ENCODE assay signal across 8 mouse cellular contexts in the genomic region with DNA sequence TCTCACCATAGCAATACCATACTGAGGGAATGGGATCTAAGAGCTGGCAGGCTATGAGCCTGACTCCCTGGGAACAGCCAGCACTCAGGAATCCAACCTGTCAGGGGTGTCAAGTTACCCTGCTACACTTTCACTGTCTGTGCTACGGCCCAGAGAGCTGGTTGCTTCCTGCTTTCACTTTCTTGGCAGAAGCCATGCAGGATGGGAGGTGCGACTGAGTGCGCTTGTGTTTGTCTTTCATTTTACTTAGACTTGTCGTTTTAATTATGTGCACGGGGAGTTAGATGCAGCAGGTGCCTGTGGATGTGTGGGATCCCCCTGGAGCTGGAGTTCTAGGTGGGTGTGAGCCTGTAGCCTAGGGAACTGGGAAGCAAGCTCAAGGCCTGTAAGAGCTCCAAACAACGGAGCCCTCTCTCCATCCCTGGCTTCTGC. TPM values are rescaled to one million over a fixed set of nuclear protein-coding genes. Genes with fewer than 3 reads are reported as not detected.
A peak's percentile ranks its signal among the peaks of the same experiment; 100 is the strongest.
DNase-seq lines count a peak whose midpoint lies in the region; ATAC-seq lines count a peak whose summit lies in the region.

No protein-coding gene starts in this region.

- no peaks in the 10 kb centered on the region for H3K9me3 ChIP-seq in embryonic facial prominence, embryonic 11.5 days (replicated peaks; ENCODE audit: control insufficient read depth, low read length)
- no peaks in the 10 kb centered on the region for H3K9me3 ChIP-seq in intestine, embryonic 16.5 days (ENCODE audit: control insufficient read depth, low read length)
- H3K9me3 ChIP-seq in neural tube, embryonic 15.5 days (replicated peaks) = no peaks in the 10 kb centered on the region

- no peaks in the 10 kb centered on the region for H3K4me1 ChIP-seq in embryonic facial prominence, embryonic 11.5 days (ENCODE audit: control insufficient read depth, insufficient read depth, low read length)
- H3K4me1 ChIP-seq in intestine, embryonic 16.5 days (ENCODE audit: control insufficient read depth, insufficient read depth, low read length) = no peaks in the 10 kb centered on the region
- H3K4me1 ChIP-seq in neural tube, embryonic 15.5 days = peaks cover 23% of the 10 kb centered on the region

- no peak for ATAC-seq in embryonic facial prominence, embryonic 11.5 days (replicated peaks; ENCODE audit: insufficient number of reproducible peaks, low FRiP score, low TSS enrichment, low read depth)
- peak; percentile 73 for ATAC-seq in intestine, embryonic 16.5 days
- no peak for ATAC-seq in neural tube, embryonic 15.5 days (ENCODE audit: low FRiP score)

- WGBS in embryonic facial prominence, embryonic 11.5 days = 17% methylated on average over 6 of the region's 6 CpGs
- 20% methylated on average over 6 of the region's 6 CpGs for WGBS in intestine, embryonic 16.5 days
- 19% methylated on average over 6 of the region's 6 CpGs for WGBS in neural tube, embryonic 15.5 days

- no peak overlapping the region for H3K4me2 ChIP-seq in embryonic facial prominence, embryonic 11.5 days (ENCODE audit: low read depth, low read length)
- H3K4me2 ChIP-seq in intestine, embryonic 16.5 days (ENCODE audit: low read depth, low read length) = 0 out of 2 replicates have a peak overlapping the region, but pooled peaks have one; percentile 3
- H3K4me2 ChIP-seq in neural tube, embryonic 15.5 days = no peak overlapping the region

- H3K27ac ChIP-seq in embryonic facial prominence, embryonic 11.5 days (replicated peaks; ENCODE audit: low read depth, low read length) = no peak overlapping the region
- H3K27ac ChIP-seq in intestine, embryonic 16.5 days (ENCODE audit: low read length) = no peak overlapping the region
- H3K27ac ChIP-seq in neural tube, embryonic 15.5 days (replicated peaks) = no peak overlapping the region

- H3K4me3 ChIP-seq in embryonic facial prominence, embryonic 11.5 days (ENCODE audit: low read depth, low read length) = no peak overlapping the region
- H3K4me3 ChIP-seq in intestine, embryonic 16.5 days (ENCODE audit: low read length) = no peak overlapping the region
- no peak overlapping the region for H3K4me3 ChIP-seq in neural tube, embryonic 15.5 days (replicated peaks)

- H3K27me3 ChIP-seq in embryonic facial prominence, embryonic 11.5 days (ENCODE audit: control insufficient read depth, insufficient read depth, low read length) = no peaks in the 10 kb centered on the region
- H3K27me3 ChIP-seq in intestine, embryonic 16.5 days (replicated peaks; ENCODE audit: control insufficient read depth, insufficient read depth, low read length) = 0 out of 2 replicates have a peak, but pooled peaks cover 5% of the 10 kb centered on the region
- H3K27me3 ChIP-seq in neural tube, embryonic 15.5 days (replicated peaks) = no peaks in the 10 kb centered on the region

- H3K9ac ChIP-seq in embryonic facial prominence, embryonic 11.5 days (replicated peaks; ENCODE audit: low read length) = no peak overlapping the region
- no peak overlapping the region for H3K9ac ChIP-seq in intestine, embryonic 16.5 days (ENCODE audit: low read depth, low read length)
- no peak overlapping the region for H3K9ac ChIP-seq in neural tube, embryonic 15.5 days (replicated peaks)

- no peaks in the 10 kb centered on the region for H3K36me3 ChIP-seq in embryonic facial prominence, embryonic 11.5 days (replicated peaks; ENCODE audit: control insufficient read depth, insufficient read depth, low read depth, low read length)
- H3K36me3 ChIP-seq in intestine, embryonic 16.5 days (ENCODE audit: control insufficient read depth, insufficient read depth, low read length) = no peaks in the 10 kb centered on the region
- H3K36me3 ChIP-seq in neural tube, embryonic 15.5 days = no peaks in the 10 kb centered on the region

- DNase-seq in right cerebral cortex, adult 2 months (ENCODE audit: low spot score in 2 of 2) = peak; percentile 17 to 36
- no peak for DNase-seq in right cerebral cortex, postnatal 25 days
- peak; percentile 62 for DNase-seq in embryonic facial prominence, embryonic 11.5 days (ENCODE audit: low spot score)
- peak; percentile 47 for DNase-seq in mesoderm, embryonic 11.5 days (ENCODE audit: low read depth, low spot score)
- DNase-seq in frontal cortex, postnatal 10 days (ENCODE audit: low spot score in 2 of 2) = no peak
- DNase-seq in testis, postnatal 14 days (ENCODE audit: low spot score) = no peak

RNA-seq across cellular contexts. Expression of a gene that starts 25.9 kb away (rescaled TPM):
- polyA plus RNA-seq in embryonic facial prominence, embryonic 11.5 days (2014; fragmentation: Nextera tagmentation; extraction: Ambion mirVana) = 2.0 and 2.1 TPM in 2 replicates
- polyA plus RNA-seq in intestine, embryonic 16.5 days (2015; fragmentation: Nextera tagmentation; extraction: Ambion mirVana) = 0.51 and 0.70 TPM in 2 replicates
- polyA plus RNA-seq in neural tube, embryonic 15.5 days (2015; fragmentation: Nextera tagmentation; extraction: Ambion mirVana) = 0.88 and 1.4 TPM in 2 replicates

RNA-seq across cellular contexts. Expression of a gene that starts 49.8 kb away (rescaled TPM):
- polyA plus RNA-seq in embryonic facial prominence, embryonic 11.5 days (2014; fragmentation: Nextera tagmentation; extraction: Ambion mirVana) = 6.3 and 6.9 TPM in 2 replicates
- 9.1 and 9.5 TPM in 2 replicates for polyA plus RNA-seq in intestine, embryonic 16.5 days (2015; fragmentation: Nextera tagmentation; extraction: Ambion mirVana)
- 25.4 and 25.8 TPM in 2 replicates for polyA plus RNA-seq in neural tube, embryonic 15.5 days (2015; fragmentation: Nextera tagmentation; extraction: Ambion mirVana)

Comparison
In these comparisons a context has a peak if more than half of its experiments do, and no peak if none do; other contexts are left out.
1. DNase-seq: peak in right cerebral cortex, adult 2 months (2 of 2), embryonic facial prominence, embryonic 11.5 days (single experiment) and mesoderm, embryonic 11.5 days (single experiment); none in right cerebral cortex, postnatal 25 days (single experiment), frontal cortex, postnatal 10 days (0 of 2) and testis, postnatal 14 days (single experiment).